Mouse (Mus musculus): ENCODE measurements around the gene Hmga1b. TPM values are rescaled to one million over a fixed set of nuclear protein-coding genes. Genes with fewer than 3 reads are reported as not detected.
"Not testable (repeated sequence)": the region's sequence is repeated elsewhere in the genome, so short reads cannot be mapped to it uniquely, and the experiment has no call there.

The Hmga1b gene
- polyA plus RNA-seq, 1 experiment from 2014 or later: 1.7 TPM

DNA sequence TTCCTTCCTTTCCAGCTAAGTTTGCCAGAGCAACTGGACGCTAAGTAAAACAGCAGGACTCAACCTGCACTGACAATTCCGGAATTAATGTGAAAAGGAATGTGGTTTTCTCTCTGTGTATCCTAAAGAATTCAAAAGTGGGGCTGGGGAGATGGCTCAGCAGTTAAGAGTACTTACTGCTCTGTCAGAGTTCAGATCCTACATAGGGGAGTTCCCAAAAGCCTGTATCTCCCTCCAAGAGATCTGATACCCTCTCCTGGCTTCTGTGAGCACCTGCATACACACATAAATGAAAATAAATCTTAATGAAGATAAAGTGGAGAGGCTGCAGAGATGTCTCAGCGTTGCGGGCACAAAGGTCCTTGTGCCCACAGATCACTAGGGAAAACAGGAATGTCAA lies 11.0 kb upstream of the Hmga1b start:
- ATAC-seq: no peak
- no peak overlapping the region for H3K4me3 ChIP-seq (replicated peaks; ENCODE audit: low read length)
- H3K9ac ChIP-seq (replicated peaks; ENCODE audit: low read depth, low read length): no peak overlapping the region
- WGBS: 78% methylated on average over 4 of the region's 4 CpGs
- no peak overlapping the region for H3K4me2 ChIP-seq (ENCODE audit: low read length)
- no peaks in the 10 kb centered on the region for H3K9me3 ChIP-seq (ENCODE audit: control insufficient read depth, low read length)
- H3K27me3 ChIP-seq (replicated peaks; ENCODE audit: control insufficient read depth, insufficient read depth, low read length): 0 out of 2 replicates have a peak, but pooled peaks cover 3% of the 10 kb centered on the region
- H3K4me1 ChIP-seq (replicated peaks; ENCODE audit: control insufficient read depth, insufficient read depth, low read length): no peaks in the 10 kb centered on the region
- H3K27ac ChIP-seq (ENCODE audit: low read length): no peak overlapping the region
- H3K36me3 ChIP-seq (ENCODE audit: control insufficient read depth, insufficient read depth): no peaks in the 10 kb centered on the region

DNA sequence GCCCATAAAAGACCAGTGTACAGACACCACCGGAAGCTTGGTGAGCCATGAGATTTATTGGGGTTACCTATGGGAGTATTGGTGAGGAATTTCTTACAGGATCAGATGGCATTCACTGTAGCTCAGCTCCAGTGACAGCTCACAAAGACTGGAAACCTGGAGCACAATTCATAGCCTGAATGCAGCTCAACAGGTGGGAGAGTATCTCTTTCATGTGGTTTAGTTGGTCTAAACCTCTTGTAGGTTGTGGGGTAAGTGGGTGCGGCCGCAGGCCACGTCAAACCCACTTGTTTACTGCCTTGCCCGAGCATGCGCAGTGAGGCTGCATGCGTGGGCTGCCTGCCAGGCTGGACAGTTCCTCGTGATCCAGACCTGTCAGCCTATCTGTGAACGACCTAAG lies 2.4 kb upstream of the Hmga1b start:
- Histone ChIP-seq H3K4me2 (ENCODE audit: low read length) (no peak overlapping the region), H3K4me3 (replicated peaks; ENCODE audit: low read length) (no peak overlapping the region), H3K27me3 (replicated peaks; ENCODE audit: control insufficient read depth, insufficient read depth, low read length) (peaks cover 9% of the 10 kb centered on the region; the same call in 1 of the 2 replicates), H3K9me3 (ENCODE audit: control insufficient read depth, low read length) (peaks cover 9% of the 10 kb centered on the region), H3K36me3 (ENCODE audit: control insufficient read depth, insufficient read depth) (no peaks in the 10 kb centered on the region), H3K27ac (ENCODE audit: low read length) (no peak overlapping the region), H3K9ac (replicated peaks; ENCODE audit: low read depth, low read length) (no peak overlapping the region), H3K4me1 (replicated peaks; ENCODE audit: control insufficient read depth, insufficient read depth, low read length) (no peaks in the 10 kb centered on the region)
- no peak for ATAC-seq
- WGBS: 88% methylated on average over 9 of the region's 9 CpGs

DNA sequence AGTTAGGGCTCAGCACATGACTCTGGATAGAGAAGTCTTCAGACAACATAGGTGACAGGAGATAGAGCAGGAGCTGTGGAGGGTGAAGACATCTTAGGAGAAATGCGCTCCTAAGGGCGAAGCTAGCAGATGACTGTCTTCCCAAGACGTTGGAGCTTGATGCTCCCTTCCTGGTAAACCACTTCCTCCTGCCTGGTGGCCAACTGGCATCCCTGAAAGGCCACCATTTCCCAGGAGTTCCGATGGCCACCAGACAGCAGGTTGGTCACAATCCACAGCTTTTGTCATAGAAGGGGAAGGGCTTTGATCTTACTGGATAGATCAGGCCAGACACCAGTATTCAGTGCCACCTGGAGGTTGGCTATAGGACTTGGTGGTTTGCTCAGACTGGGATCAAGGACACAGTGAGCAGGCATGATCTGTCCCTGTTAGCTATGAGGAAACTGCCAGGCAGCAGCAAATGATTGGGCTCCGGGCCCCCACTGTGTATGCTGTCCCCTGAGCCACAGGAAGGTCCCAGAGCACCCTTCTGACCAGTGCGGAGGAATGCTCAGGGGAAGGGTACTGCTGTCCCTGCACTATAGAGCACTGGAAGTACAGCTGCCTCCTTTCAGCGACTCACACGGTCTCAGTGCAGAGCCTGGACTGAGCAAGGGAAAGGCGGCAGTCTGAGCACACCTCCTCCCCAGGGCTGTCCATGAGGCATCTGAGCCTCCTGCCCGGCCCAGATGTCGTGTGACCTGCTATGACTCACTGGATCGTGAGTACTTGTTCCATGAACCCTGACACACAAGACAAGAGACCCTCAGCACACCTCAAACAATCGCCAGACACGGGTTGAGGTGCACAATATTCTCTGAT lies 553 bp upstream of the Hmga1b start:
- no peak overlapping the region for H3K4me2 ChIP-seq (ENCODE audit: low read length)
- H3K36me3 ChIP-seq (ENCODE audit: control insufficient read depth, insufficient read depth): no peaks in the 10 kb centered on the region
- WGBS: 63% methylated on average over 14 of the region's 14 CpGs
- H3K27me3 ChIP-seq (replicated peaks; ENCODE audit: control insufficient read depth, insufficient read depth, low read length): peaks cover 9% of the 10 kb centered on the region; the same call in 1 of the 2 replicates
- H3K4me3 ChIP-seq (replicated peaks; ENCODE audit: low read length): no peak overlapping the region
- H3K4me1 ChIP-seq (replicated peaks; ENCODE audit: control insufficient read depth, insufficient read depth, low read length): no peaks in the 10 kb centered on the region
- peaks cover 9% of the 10 kb centered on the region for H3K9me3 ChIP-seq (ENCODE audit: control insufficient read depth, low read length)
- ATAC-seq: no peak
- no peak overlapping the region for H3K27ac ChIP-seq (ENCODE audit: low read length)
- H3K9ac ChIP-seq (replicated peaks; ENCODE audit: low read depth, low read length): no peak overlapping the region

DNA sequence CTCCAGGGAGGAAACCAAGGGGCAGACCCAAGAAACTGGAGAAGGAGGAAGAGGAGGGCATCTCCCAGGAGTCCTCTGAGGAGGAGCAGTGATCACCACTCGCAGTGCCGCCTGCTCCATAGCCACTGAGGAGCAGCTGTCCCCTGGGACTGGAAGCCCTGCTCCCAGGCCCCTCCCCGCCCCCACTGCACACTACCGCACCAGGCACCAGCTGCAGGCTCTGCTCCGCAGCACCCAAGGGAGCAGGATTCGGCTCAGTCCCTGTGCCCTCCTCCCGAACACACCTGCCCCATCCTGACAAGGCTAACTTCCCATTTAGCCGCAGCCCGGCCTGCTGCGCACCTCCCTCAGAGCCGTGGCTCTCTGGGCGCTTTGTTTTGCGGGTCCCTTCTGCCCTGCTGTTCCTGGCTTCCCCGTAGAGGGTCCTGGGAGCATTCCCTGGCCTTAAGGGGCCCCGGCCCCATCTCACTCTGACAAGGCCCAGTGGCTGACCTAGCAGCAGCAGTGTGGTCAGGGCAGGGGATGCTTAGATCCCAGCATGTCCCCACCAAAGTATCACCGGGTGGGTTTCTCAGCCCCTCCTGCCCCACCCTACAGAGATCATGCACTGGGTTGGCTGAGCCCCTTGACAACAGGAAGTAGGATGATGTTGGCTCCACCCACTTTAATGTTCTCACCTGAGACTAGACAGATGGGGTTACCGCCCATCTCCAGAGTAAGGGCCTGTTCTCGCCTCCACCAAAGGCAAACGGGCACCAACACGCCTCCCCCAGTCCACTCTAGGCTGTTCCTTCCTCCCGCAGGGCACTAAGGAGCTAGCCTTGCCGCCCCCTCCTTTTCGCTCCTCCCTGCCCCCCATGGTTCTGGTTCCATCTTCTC lies 766 bp downstream of the Hmga1b start:
- WGBS: 15% methylated on average over 6 of the region's 23 CpGs
- not testable (repeated sequence) for H3K4me2 ChIP-seq (ENCODE audit: low read length); H3K36me3 ChIP-seq (ENCODE audit: control insufficient read depth, insufficient read depth); H3K27me3 ChIP-seq (replicated peaks; ENCODE audit: control insufficient read depth, insufficient read depth, low read length); H3K27ac ChIP-seq (ENCODE audit: low read length); H3K4me3 ChIP-seq (replicated peaks; ENCODE audit: low read length); H3K9me3 ChIP-seq (ENCODE audit: control insufficient read depth, low read length); H3K4me1 ChIP-seq (replicated peaks; ENCODE audit: control insufficient read depth, insufficient read depth, low read length); H3K9ac ChIP-seq (replicated peaks; ENCODE audit: low read depth, low read length)
- ATAC-seq: 0 out of 2 replicates have a peak, but pooled peaks have one; percentile 36

DNA sequence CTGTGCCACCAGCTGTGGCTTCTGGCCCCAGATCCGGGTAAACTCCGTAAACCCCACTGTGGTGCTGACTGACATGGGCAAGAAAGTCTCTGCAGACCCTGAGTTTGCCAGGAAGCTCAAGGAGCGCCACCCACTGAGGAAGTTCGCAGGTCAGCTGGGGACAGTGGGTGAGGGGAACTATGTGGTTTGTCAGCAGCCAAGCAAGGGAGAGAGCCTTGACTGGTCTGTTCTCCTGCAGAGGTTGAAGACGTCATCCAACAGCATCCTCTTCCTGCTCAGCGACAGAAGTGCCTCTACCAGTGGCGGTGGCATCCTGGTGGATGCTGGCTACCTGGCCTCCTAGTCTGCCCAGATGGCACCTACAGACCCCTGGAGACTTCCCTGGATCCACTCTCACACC lies 4.4 kb downstream of the Hmga1b start:
- H3K36me3 ChIP-seq (ENCODE audit: control insufficient read depth, insufficient read depth); H3K27ac ChIP-seq (ENCODE audit: low read length); H3K4me3 ChIP-seq (replicated peaks; ENCODE audit: low read length); H3K4me2 ChIP-seq (ENCODE audit: low read length); H3K9me3 ChIP-seq (ENCODE audit: control insufficient read depth, low read length); H3K9ac ChIP-seq (replicated peaks; ENCODE audit: low read depth, low read length); ATAC-seq; H3K4me1 ChIP-seq (replicated peaks; ENCODE audit: control insufficient read depth, insufficient read depth, low read length); H3K27me3 ChIP-seq (replicated peaks; ENCODE audit: control insufficient read depth, insufficient read depth, low read length): not testable (repeated sequence)
- 79% methylated on average over 3 of the region's 7 CpGs for WGBS

DNA sequence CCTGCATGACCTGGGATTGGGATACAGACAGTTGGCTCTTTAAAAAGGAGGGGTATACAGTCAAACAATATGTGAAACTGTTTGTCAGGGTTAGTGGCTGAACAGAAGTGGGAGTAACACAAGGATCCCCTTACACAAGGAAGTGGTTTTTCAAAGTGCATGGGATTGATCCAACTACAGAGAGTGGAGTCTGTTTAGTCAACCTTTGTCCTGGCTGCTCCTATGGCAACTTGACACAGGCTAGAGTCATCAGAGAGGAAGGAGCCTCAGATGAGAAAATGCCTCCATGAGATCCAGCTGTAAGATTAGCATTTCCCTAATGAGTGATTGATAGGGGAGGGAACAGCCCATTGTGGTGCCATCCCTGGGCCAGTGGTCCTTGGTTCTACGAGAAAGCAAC lies 5.6 kb downstream of the Hmga1b start:
- no peaks in the 10 kb centered on the region for H3K27me3 ChIP-seq (replicated peaks; ENCODE audit: control insufficient read depth, insufficient read depth, low read length)
- no peak overlapping the region for H3K4me3 ChIP-seq (replicated peaks; ENCODE audit: low read length)
- H3K4me2 ChIP-seq (ENCODE audit: low read length): no peak overlapping the region
- H3K9me3 ChIP-seq (ENCODE audit: control insufficient read depth, low read length): no peaks in the 10 kb centered on the region
- H3K27ac ChIP-seq (ENCODE audit: low read length): no peak overlapping the region
- WGBS: 64% methylated on average over 1 of the region's 1 CpGs
- H3K9ac ChIP-seq (replicated peaks; ENCODE audit: low read depth, low read length): no peak overlapping the region
- ATAC-seq: no peak
- no peaks in the 10 kb centered on the region for H3K36me3 ChIP-seq (ENCODE audit: control insufficient read depth, insufficient read depth)
- no peaks in the 10 kb centered on the region for H3K4me1 ChIP-seq (replicated peaks; ENCODE audit: control insufficient read depth, insufficient read depth, low read length)

DNA sequence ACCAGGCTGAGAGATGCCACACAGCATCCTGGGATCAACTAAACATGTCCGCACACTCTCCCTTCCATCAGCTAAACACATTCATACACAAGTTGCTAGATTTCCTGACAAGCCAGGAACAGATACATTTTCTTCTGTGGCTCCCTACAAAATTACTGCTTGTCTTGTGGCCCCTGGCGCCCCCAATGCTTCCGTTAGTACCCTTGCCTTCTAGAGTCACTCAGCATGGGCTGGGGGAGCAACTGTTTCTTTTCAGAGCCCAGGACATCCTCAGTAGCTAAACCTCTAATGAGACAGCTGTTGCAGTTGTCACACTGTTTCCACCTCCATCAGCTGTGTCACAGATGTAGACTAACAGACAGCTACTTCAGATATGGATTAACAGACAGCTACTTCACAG lies 10.2 kb downstream of the Hmga1b start:
- H3K27me3 ChIP-seq (replicated peaks; ENCODE audit: control insufficient read depth, insufficient read depth, low read length): no peaks in the 10 kb centered on the region
- no peak for ATAC-seq

DNA sequence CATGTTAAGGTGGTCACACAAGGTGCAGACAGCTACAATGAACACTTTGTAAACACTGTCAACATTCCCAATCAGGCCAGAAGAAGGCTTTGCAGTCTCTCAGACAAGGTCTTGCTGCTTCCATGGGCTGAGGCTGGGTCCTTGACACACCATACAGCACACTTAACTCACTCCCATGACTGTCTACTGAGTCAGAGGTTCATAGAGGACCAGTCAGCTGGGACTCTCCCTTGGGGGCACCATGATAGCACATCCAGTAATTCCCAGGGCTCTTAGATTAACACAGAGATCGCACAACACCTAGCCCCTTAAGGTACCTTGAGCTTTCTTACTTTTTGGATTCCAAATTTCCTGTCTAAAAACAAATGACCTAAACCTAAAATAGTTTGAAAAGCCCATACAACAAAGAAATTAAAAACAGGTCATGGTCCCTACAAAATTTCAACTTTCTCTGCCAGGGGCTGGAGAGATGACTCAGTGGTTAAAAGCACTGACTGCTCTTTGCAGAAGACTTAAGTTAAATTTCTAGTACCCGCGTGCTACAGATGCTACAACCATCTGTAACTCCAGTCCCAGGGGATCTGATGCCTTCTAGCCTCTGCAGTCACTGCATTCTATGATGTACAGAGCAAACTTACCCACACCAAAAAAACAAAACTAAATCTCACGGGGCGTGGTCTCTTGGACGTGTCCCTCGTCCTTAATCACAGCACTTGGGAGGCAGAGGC lies 11.0 kb downstream of the Hmga1b start:
- Histone ChIP-seq H3K4me3 (replicated peaks; ENCODE audit: low read length) (no peak overlapping the region), H3K9ac (replicated peaks; ENCODE audit: low read depth, low read length) (no peak overlapping the region), H3K4me2 (ENCODE audit: low read length) (no peak overlapping the region), H3K9me3 (ENCODE audit: control insufficient read depth, low read length) (no peaks in the 10 kb centered on the region), H3K4me1 (replicated peaks; ENCODE audit: control insufficient read depth, insufficient read depth, low read length) (no peaks in the 10 kb centered on the region), H3K27ac (ENCODE audit: low read length) (no peak overlapping the region), H3K36me3 (ENCODE audit: control insufficient read depth, insufficient read depth) (no peaks in the 10 kb centered on the region), H3K27me3 (replicated peaks; ENCODE audit: control insufficient read depth, insufficient read depth, low read length) (no peaks in the 10 kb centered on the region)
- WGBS: 86% methylated on average over 7 of the region's 7 CpGs
- no peak for ATAC-seq

More for the DNA sequence above, 10.2 kb downstream of the Hmga1b start:
- Histone ChIP-seq H3K9me3 (ENCODE audit: control insufficient read depth, low read length) (no peaks in the 10 kb centered on the region), H3K27ac (ENCODE audit: low read length) (no peak overlapping the region), H3K4me2 (ENCODE audit: low read length) (no peak overlapping the region), H3K4me1 (replicated peaks; ENCODE audit: control insufficient read depth, insufficient read depth, low read length) (no peaks in the 10 kb centered on the region), H3K4me3 (replicated peaks; ENCODE audit: low read length) (no peak overlapping the region), H3K36me3 (ENCODE audit: control insufficient read depth, insufficient read depth) (no peaks in the 10 kb centered on the region), H3K9ac (replicated peaks; ENCODE audit: low read depth, low read length) (no peak overlapping the region)
- 86% methylated on average over 3 of the region's 3 CpGs for WGBS
